Mouse (Mus musculus): ENCODE data around the gene Sprtn.

The Sprtn gene

GRCm38 (mm10) chr8:124905482-124905881 is 7.8 kb downstream of the Sprtn start:
- no peak for DNase-seq (ENCODE audit: low spot score)

- no peak for DNase-seq (ENCODE audit: low spot score)
Observed at GRCm38 (mm10) chr8:124909936-124910335, 12.2 kb downstream of the Sprtn start.

- DNase-seq (ENCODE audit: low spot score) = no peak
Observed at GRCm38 (mm10) chr8:124910349-124910748, 12.7 kb downstream of the Sprtn start.

GRCm38 (mm10) chr8:124911938-124912872 is 14.5 kb downstream of the Sprtn start:
- DNase-seq (ENCODE audit: low spot score) = no peak

- no peak for DNase-seq (ENCODE audit: low spot score)
Observed at GRCm38 (mm10) chr8:124914061-124914460, 16.4 kb downstream of the Sprtn start.

GRCm38 (mm10) chr8:124917741-124918484 is 20.2 kb downstream of the Sprtn start:
- no peak for DNase-seq (ENCODE audit: low spot score)

- DNase-seq (ENCODE audit: low spot score) = no peak
Observed at GRCm38 (mm10) chr8:124921369-124922279, 23.9 kb downstream of the Sprtn start.

- DNase-seq (ENCODE audit: low spot score) = no peak
Observed at GRCm38 (mm10) chr8:124922490-124923089, 24.9 kb downstream of the Sprtn start.

- DNase-seq (ENCODE audit: low spot score) = no peak
Observed at GRCm38 (mm10) chr8:124923971-124924652, 26.4 kb downstream of the Sprtn start.

- DNase-seq (ENCODE audit: low spot score) = no peak
Observed at GRCm38 (mm10) chr8:124925544-124926266, 28.0 kb downstream of the Sprtn start.

GRCm38 (mm10) chr8:124926351-124926771 is 28.7 kb downstream of the Sprtn start:
- DNase-seq (ENCODE audit: low spot score) = no peak

GRCm38 (mm10) chr8:124929006-124929405 is 31.3 kb downstream of the Sprtn start:
- no peak for DNase-seq (ENCODE audit: low spot score)

- DNase-seq (ENCODE audit: low spot score) = no peak
Observed at GRCm38 (mm10) chr8:124930086-124930485, 32.4 kb downstream of the Sprtn start.

- DNase-seq (ENCODE audit: low spot score) = no peak
Observed at GRCm38 (mm10) chr8:124930649-124931048, 33.0 kb downstream of the Sprtn start.

- no peak for DNase-seq (ENCODE audit: low spot score)
Observed at GRCm38 (mm10) chr8:124932435-124932834, 34.7 kb downstream of the Sprtn start.

- no peak for DNase-seq (ENCODE audit: low spot score)
Observed at GRCm38 (mm10) chr8:124935116-124935515, 37.4 kb downstream of the Sprtn start.

- no peak for DNase-seq (ENCODE audit: low spot score)
Observed at GRCm38 (mm10) chr8:124936699-124937098, 39.0 kb downstream of the Sprtn start.

- DNase-seq (ENCODE audit: low spot score) = no peak
Observed at GRCm38 (mm10) chr8:124937293-124937692, 39.6 kb downstream of the Sprtn start.

GRCm38 (mm10) chr8:124943801-124944200 is 46.1 kb downstream of the Sprtn start:
- no peak for DNase-seq (ENCODE audit: low spot score)

GRCm38 (mm10) chr8:124944406-124944805 is 46.7 kb downstream of the Sprtn start:
- no peak for DNase-seq (ENCODE audit: low spot score)

All from T-cell, adult 2 months (primary cell).